Mouse (Mus musculus) heart, embryonic 14.5 days (tissue): ENCODE measurements around the gene Naip2. TPM values are rescaled to one million over a fixed set of nuclear protein-coding genes. Genes with fewer than 3 reads are reported as not detected.

ENCODE experiments used
- ATAC-seq: fragments of 200-750 bp; cut with Nextera tagmentation; 2 replicates; pipeline ENCODE4 v1.8.0; 2017; ENCODE audit warnings: low read depth, moderate TSS enrichment; ENCODE audit not compliant: insufficient number of reproducible peaks, insufficient read depth, low FRiP score
- H3K27ac ChIP-seq, 2 experiments: fragments of 200-500 bp in 1 of 2; fragments of 300-500 bp in 1 of 2; sonication (generic) in 1 of 2; replicated peaks in 1 of 2; 2 replicates each; pipeline ENCODE4 v1.5.1; 2012 to 2014; ENCODE audit warnings: low read depth in 2 of 2, low read length in 2 of 2, control low read depth in 1 of 2, mild to moderate bottlenecking in 1 of 2, mixed read lengths in 1 of 2; ENCODE audit not compliant: control insufficient read depth in 1 of 2, insufficient read depth in 1 of 2
- H3K27me3 ChIP-seq: fragments of 300-500 bp; sonication (generic); 2 replicates; pipeline ENCODE4 v1.6.1; 2014; ENCODE audit warnings: mild to moderate bottlenecking, low read length, control low read depth; ENCODE audit not compliant: control insufficient read depth, insufficient read depth
- H3K36me3 ChIP-seq: fragments of 300-500 bp; sonication (generic); 2 replicates; pipeline ENCODE4 v1.6.1; 2014; ENCODE audit warnings: mild to moderate bottlenecking, control low read depth, low read length, mixed read lengths; ENCODE audit not compliant: control insufficient read depth, insufficient read depth
- H3K4me1 ChIP-seq, 2 experiments: fragments of 200-500 bp in 1 of 2; fragments of 300-500 bp in 1 of 2; sonication (generic) in 1 of 2; 2 replicates each; pipeline ENCODE4 v1.6.1; 2012 to 2014; ENCODE audit warnings: low read length in 2 of 2, control low read depth in 1 of 2, mixed read lengths in 1 of 2; ENCODE audit not compliant: control insufficient read depth in 2 of 2, insufficient read depth in 2 of 2
- H3K4me2 ChIP-seq: fragments of 300-500 bp; sonication (generic); 2 replicates; pipeline ENCODE4 v1.6.1; 2014; ENCODE audit warnings: mild to moderate bottlenecking, low read length
- H3K4me3 ChIP-seq, 2 experiments: fragments of 200-500 bp in 1 of 2; fragments of 300-500 bp in 1 of 2; sonication (generic) in 1 of 2; 2 replicates each; pipeline ENCODE4 v1.5.1; 2012 to 2014; ENCODE audit warnings: low read length in 2 of 2, mild to moderate bottlenecking in 2 of 2, control low read depth in 1 of 2, low read depth in 1 of 2, moderate library complexity in 1 of 2; ENCODE audit not compliant: control insufficient read depth in 1 of 2, insufficient read depth in 1 of 2
- H3K9ac ChIP-seq: fragments of 300-500 bp; sonication (generic); 2 replicates; pipeline ENCODE4 v1.6.1; 2014; ENCODE audit warnings: mild to moderate bottlenecking, low read length
- H3K9me3 ChIP-seq: fragments of 300-500 bp; sonication (generic); 2 replicates; pipeline ENCODE4 v1.6.1; 2016; ENCODE audit warnings: low read length, control low read depth; ENCODE audit not compliant: control insufficient read depth
- WGBS: fragments of 180-500 bp; shearing (Covaris S2); extraction: QIAGEN DNeasy Blood & Tissue Kit; methylation state at CpG from one replicate; pipeline ENCODE4 v1.1.7; 2014; 5-methylcytosine and 5-hydroxymethylcytosine counted together
- polyA plus RNA-seq: library from polyadenylated mRNA; unstranded; fragments of >200 nt; fragmentation: Nextera tagmentation; extraction: Ambion mirVana; gene quantifications from 2 replicates; pipeline ENCODE4 v1.2.1, GENCODE M21; 2014

Naip2 gene
- polyA plus RNA-seq, 1 experiment from 2014 or later, result 0.23 TPM

DNA sequence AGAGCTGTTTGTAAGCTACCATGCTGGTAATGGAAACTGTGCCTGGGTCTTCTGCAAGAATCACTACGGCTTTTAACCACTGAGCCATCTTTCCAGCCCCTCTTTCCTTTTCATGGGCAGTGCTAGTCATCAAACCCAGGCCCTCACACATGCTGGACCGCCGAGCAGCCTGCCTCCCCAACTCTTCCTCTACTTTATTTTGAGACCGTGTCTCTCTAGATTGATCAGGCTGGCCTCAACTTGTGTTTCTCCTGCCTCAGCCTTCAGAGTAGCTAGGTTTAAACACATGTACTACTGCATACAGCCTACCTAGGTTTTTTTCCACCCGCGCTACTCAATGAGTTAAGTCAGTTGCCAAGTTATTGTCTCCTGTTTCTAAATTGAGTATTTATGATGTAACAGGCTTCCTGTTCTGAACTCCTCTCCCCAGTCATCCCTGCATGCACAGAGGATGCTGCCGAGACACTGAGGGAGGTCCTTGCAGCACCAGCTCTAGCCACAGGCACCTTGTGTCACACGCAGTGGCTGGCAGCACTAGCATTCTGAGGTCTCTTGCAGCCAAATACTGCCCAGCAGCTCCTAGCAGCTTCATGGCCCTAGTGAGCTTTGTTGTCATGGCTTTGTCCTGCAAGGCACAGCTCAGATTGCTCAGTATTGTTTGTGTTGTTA is 60.1 kb downstream of the Naip2 start:
- Histone ChIP-seq H3K27me3 (no peaks in the 10 kb centered on the region), H3K4me3 (no peak overlapping the region), H3K4me2 (no peak overlapping the region), H3K4me1 (no peaks in the 10 kb centered on the region), H3K36me3 (peaks cover 23% of the 10 kb centered on the region), H3K9me3 (no peaks in the 10 kb centered on the region), H3K9ac (no peak overlapping the region), H3K27ac (no peak overlapping the region)
- ATAC-seq, result no peak
- WGBS, result 66% methylated on average over 8 of the region's 8 CpGs

DNA sequence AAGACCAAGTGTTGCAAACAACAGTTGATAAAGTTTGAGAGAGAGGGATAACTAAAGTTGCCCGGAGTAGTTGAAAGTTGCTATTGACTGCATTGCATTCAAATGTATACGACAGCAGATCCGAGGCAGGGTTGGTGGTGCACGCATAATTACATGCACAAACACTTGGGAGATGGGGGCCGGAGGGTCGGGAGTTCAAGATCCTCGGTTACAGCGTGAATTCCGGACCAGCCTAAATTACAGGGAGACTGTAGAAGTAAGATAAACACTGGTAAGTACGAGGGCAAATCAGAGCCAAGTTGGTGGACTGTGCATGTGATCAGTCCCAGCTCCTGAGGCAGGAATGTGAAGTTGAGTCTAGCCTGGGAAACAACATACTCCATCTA is 76.6 kb downstream of the Naip2 start:
- WGBS, result 3% methylated on average over 10 of the region's 10 CpGs
- no peak overlapping the region for H3K27ac ChIP-seq
- ATAC-seq, result no peak

DNA sequence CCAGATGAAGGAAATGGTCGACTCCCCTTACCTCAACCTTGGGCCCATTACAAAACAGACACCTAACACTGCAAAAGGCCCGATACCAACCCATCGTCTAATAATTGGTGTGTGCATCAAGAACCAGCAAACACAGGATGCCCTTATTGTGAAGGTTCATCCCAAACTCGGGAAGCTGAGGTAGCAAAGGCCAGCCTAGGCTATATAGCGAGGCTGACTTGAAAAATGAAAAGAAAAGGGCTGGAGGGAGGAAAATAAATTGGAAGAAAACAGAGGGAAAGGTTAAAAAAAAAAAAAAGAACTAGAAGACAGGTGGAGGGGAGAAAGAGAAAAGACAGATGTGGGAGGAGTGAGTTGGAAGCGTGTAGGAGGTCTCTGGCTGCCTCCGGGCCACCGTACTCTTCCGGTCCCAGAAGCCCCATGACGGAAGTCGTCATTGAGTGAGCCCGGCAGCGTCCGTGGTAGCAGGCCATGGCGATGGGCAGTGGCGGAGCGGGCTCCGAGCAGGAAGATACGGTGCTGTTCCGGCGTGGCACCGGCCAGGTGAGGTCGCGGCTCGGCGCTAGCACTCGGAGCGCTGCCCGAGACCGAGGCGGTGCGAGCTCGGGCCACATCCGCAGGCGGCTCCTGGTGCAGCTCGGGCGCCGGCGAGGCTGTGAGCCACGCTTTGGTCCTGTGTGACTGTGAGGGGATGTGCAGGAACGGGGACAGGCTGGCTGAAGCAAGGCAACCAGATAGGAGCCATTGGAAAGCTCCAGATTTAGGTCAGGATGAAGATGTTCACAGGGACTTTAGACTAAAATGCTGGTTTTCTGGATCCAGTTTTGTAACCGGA is 77.3 kb downstream of the Naip2 start, which contains the start of gene Smn1:
Smn1 (plus strand) TSS at position 430 of the 835 bp plus-strand sequence.
- H3K4me3 ChIP-seq, result peak within 1 kb of the TSS; percentile 69 to 81
- no peaks in the 10 kb centered on the region; the same call in 1 of the 2 replicates for H3K27me3 ChIP-seq
- peaks cover 29% of the 10 kb centered on the region for H3K36me3 ChIP-seq
- peak; percentile 93 for ATAC-seq
- H3K4me2 ChIP-seq, result peak within 1 kb of the TSS; percentile 97
- 4% methylated on average over 42 of the region's 42 CpGs for WGBS
- no peaks in the 10 kb centered on the region for H3K9me3 ChIP-seq
- H3K4me1 ChIP-seq, result peaks cover 0 to 8% of the 10 kb centered on the region in 2 experiments; a peak in 2 of 4 replicates
- peak within 1 kb of the TSS; percentile 81 for H3K9ac ChIP-seq
- H3K27ac ChIP-seq, result no peak within 1 kb of the TSS

More for the DNA sequence above, 76.6 kb downstream of the Naip2 start:
- H3K4me3 ChIP-seq, result peak overlapping the region; percentile 69 to 81
- H3K36me3 ChIP-seq, result peaks cover 29% of the 10 kb centered on the region
- H3K27me3 ChIP-seq, result no peaks in the 10 kb centered on the region; the same call in 1 of the 2 replicates
- H3K9ac ChIP-seq, result peak overlapping the region; percentile 81
- peaks cover 0 to 8% of the 10 kb centered on the region in 2 experiments; a peak in 2 of 4 replicates for H3K4me1 ChIP-seq
- H3K4me2 ChIP-seq, result peak overlapping the region; percentile 97
- no peaks in the 10 kb centered on the region for H3K9me3 ChIP-seq

DNA sequence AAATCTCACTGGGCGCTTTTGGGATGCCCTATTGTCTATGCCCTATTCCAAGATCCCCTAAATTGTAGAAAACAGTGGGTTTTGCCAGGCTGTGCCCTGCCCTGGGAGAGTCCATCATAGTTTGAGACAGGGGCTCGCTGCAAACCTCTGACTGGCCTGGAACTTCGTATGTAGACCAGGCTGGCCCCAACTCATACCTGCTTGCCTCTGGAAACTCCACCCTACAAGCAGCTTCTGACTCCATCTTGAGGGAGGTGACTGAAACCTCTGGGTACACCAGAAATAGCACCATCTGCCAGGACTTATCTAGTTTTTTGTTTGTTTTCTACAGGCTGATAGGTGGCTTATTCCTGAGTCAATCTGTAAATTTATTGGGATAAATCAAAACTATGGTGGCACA is 77.9 kb downstream of the Naip2 start:
- peaks cover 23% of the 10 kb centered on the region for H3K36me3 ChIP-seq
- no peak overlapping the region for H3K27ac ChIP-seq
- WGBS, result 83% methylated on average over 3 of the region's 3 CpGs
- peak overlapping the region in 1 of 2 experiments; percentile 69; a peak in 2 of 4 replicates for H3K4me3 ChIP-seq
- peak overlapping the region; percentile 97 for H3K4me2 ChIP-seq
- no peaks in the 10 kb centered on the region for H3K9me3 ChIP-seq
- no peaks in the 10 kb centered on the region; the same call in 1 of the 2 replicates for H3K27me3 ChIP-seq
- ATAC-seq, result no peak
- peaks cover 0 to 8% of the 10 kb centered on the region in 2 experiments; a peak in 2 of 4 replicates for H3K4me1 ChIP-seq
- no peak overlapping the region for H3K9ac ChIP-seq

DNA sequence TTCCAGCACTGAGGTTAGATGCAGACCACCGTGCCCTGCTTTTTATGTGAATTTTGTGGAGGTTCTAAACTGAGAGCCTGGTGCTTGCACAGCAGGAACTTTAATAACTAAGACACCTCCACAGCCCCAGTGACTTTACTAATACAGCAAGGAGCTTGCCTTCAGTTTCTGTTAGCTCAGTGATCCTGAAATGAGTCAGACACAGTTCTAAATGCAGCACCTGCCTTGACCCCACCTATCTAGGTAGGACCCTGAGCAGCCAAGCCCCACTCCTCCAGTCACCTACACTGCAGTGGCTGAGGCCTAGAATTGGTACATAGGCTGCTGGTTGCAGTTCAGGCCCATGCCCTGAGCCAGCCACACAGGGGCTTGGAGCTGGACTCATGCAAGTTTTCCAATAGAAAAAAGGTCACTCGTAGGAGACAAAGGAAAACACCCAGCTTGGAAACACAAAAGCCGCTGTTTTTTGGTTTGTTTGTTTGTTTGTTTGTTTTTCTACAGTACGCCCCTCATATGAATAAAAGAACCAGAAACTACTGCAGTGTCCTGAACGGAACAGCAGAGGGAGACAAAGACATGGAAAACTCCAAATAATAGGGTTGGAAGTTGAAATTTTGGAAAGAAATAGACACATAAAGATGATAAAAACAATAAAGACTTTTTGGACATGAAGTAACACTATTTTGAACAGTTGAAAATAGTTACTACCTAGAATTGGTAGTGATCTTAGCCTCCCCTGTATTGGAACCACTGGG is 89.5 kb downstream of the Naip2 start:
- Histone ChIP-seq H3K9me3 (no peaks in the 10 kb centered on the region), H3K36me3 (peaks cover 21% of the 10 kb centered on the region)
- no peak for ATAC-seq

DNA sequence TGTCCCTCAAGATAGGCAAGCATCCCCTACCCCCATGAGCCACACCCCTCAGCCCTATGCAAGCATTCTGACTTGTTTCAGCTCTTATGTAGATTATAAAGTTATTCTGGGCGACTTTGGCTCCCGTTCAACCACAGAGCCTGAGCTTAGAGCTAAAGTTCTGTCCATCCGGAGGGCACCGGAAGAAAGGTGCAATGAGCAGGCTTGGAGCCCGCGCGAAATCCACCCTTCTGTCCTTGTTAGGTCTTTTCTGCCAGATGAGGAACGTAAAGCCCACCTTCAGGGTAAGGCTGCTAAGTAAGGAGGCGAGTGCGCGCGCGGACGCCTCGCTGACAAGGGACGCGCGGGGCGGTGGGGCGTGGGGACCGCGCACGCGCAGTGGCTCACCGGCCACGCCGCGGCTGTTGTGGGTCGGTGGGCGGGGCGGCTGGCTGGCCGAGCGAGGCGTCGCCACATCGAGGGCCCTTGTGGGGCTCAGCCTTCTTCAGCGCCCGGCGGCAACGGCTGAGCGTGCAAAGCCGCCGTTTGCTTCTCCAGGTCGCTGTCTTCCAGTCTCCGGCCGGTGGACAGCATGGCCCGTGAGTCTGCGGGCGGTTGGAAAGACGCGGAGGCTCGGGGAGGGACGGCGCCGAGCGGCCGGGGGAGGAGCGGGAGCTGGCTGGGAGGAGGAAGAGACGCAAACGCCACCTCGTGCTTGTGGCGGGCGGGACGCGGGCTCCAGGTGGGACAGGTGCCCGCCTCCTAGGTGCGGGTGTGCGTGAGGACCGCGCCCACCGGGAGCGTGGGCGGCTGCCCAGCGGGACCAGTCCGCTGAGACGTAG is 94.0 kb downstream of the Naip2 start, which contains the start of gene Serf1:
Serf1 (plus strand) TSS at position 361 of the 821 bp plus-strand sequence.
- peaks cover 3 to 5% of the 10 kb centered on the region in 2 experiments; a peak in 2 of 4 replicates for H3K4me1 ChIP-seq
- H3K4me3 ChIP-seq, result peak within 1 kb of the TSS; percentile 69 to 74
- WGBS, result 1% methylated on average over 76 of the region's 76 CpGs
- peak within 1 kb of the TSS; percentile 35 to 73 for H3K27ac ChIP-seq
- H3K9ac ChIP-seq, result peak within 1 kb of the TSS; percentile 81
- H3K27me3 ChIP-seq, result no peaks in the 10 kb centered on the region
- no peaks in the 10 kb centered on the region for H3K9me3 ChIP-seq
- peak; percentile 70 for ATAC-seq
- peak within 1 kb of the TSS; percentile 77 for H3K4me2 ChIP-seq
- H3K36me3 ChIP-seq, result 0 out of 2 replicates have a peak, but pooled peaks cover 6% of the 10 kb centered on the region

More for the DNA sequence above, 89.5 kb downstream of the Naip2 start:
- Histone ChIP-seq H3K4me1 (peaks cover 3 to 4% of the 10 kb centered on the region in 2 experiments; a peak in 2 of 4 replicates), H3K27ac (no peak overlapping the region), H3K9ac (no peak overlapping the region), H3K4me2 (no peak overlapping the region), H3K4me3 (no peak overlapping the region), H3K27me3 (no peaks in the 10 kb centered on the region)
- WGBS, result 39% methylated on average over 5 of the region's 5 CpGs
